Mouse (Mus musculus): Measurements from ENCODE around the gene Rbx1. TPM values are rescaled to one million over a fixed set of nuclear protein-coding genes. Genes with fewer than 3 reads are reported as not detected.
A peak's percentile ranks its signal among the peaks of the same experiment; 100 is the strongest.

Gene Rbx1
- total and polyA plus RNA-seq, 2 experiments from 2014 or later, result 122 to 446 TPM

- Histone ChIP-seq H3K27me3 (ENCODE audit: insufficient read depth, low read length) (no peaks in the 10 kb centered on the region), H3K4me3 (ENCODE audit: low read length) (no peak overlapping the region), H3K9ac (replicated peaks; ENCODE audit: low read length) (no peak overlapping the region), H3K4me2 (ENCODE audit: low read depth, low read length) (no peak overlapping the region), H3K27ac (no peak overlapping the region), H3K36me3 (ENCODE audit: insufficient read depth, low read length) (peaks cover 12% of the 10 kb centered on the region; the same call in 1 of the 2 replicates), H3K9me3 (ENCODE audit: low read length) (no peaks in the 10 kb centered on the region), H3K4me1 (ENCODE audit: insufficient read depth, low read length) (no peaks in the 10 kb centered on the region)
- 84% methylated on average over 2 of the region's 2 CpGs for WGBS
- DNase-seq (ENCODE audit: low spot score) (no peak), ATAC-seq (no peak)
- no peak for TF ChIP-seq CTCF (IDR thresholded peaks at IDR 0.05; ENCODE audit: low read depth)
These were observed 38.1 kb upstream of the Rbx1 start for GRCm38 (mm10) chr15:81427947-81428346.

DNA sequence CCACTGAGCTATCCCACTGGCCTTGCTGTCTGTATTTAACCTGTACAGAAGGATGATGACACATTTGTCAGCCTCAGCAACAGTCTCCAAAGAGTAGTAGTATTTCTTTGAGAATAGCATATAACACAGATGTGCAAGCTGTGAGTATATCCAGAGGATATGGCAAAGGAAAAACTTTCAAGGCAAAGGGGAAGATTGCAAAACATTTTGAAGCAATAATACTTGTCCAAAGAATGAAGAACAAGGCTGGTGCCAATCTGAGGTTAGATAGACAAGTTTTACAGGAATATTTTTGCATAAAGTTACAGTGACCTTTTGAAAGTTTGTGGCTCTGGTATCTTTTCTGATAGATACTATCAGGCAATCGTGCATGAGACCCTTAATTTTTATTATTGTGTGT is 34.9 kb upstream of the Rbx1 start:
- no peaks in the 10 kb centered on the region for H3K9me3 ChIP-seq (ENCODE audit: low read length)
- no peak overlapping the region for H3K4me3 ChIP-seq (ENCODE audit: low read length)
- WGBS, result 94% methylated on average over 1 of the region's 1 CpGs

GRCm38 (mm10) chr15:81438345-81438744 is 27.8 kb upstream of the Rbx1 start:
- H3K36me3 ChIP-seq (ENCODE audit: insufficient read depth, low read length), result peaks cover 12% of the 10 kb centered on the region
- no peak for TF ChIP-seq CTCF (IDR thresholded peaks at IDR 0.05; ENCODE audit: low read depth)
- DNase-seq (ENCODE audit: low spot score) (no peak), ATAC-seq (no peak)
- no peak overlapping the region for H3K4me3 ChIP-seq (ENCODE audit: low read length)
- no peak overlapping the region for H3K27ac ChIP-seq
- H3K4me1 ChIP-seq (ENCODE audit: insufficient read depth, low read length), result no peaks in the 10 kb centered on the region
- WGBS, result 97% methylated on average over 1 of the region's 1 CpGs
- no peak overlapping the region for H3K9ac ChIP-seq (replicated peaks; ENCODE audit: low read length)
- H3K4me2 ChIP-seq (ENCODE audit: low read depth, low read length), result no peak overlapping the region
- no peaks in the 10 kb centered on the region for H3K9me3 ChIP-seq (ENCODE audit: low read length)
- H3K27me3 ChIP-seq (ENCODE audit: insufficient read depth, low read length), result no peaks in the 10 kb centered on the region

More for the DNA sequence above, 34.9 kb upstream of the Rbx1 start:
- no peaks in the 10 kb centered on the region for H3K4me1 ChIP-seq (ENCODE audit: insufficient read depth, low read length)
- H3K4me2 ChIP-seq (ENCODE audit: low read depth, low read length), result no peak overlapping the region
- no peak overlapping the region for H3K27ac ChIP-seq
- ATAC-seq (no peak), DNase-seq (ENCODE audit: low spot score) (no peak)
- peaks cover 12% of the 10 kb centered on the region; the same call in 1 of the 2 replicates for H3K36me3 ChIP-seq (ENCODE audit: insufficient read depth, low read length)
- no peak overlapping the region for H3K9ac ChIP-seq (replicated peaks; ENCODE audit: low read length)
- H3K27me3 ChIP-seq (ENCODE audit: insufficient read depth, low read length), result no peaks in the 10 kb centered on the region
- no peak for TF ChIP-seq CTCF (IDR thresholded peaks at IDR 0.05; ENCODE audit: low read depth)

GRCm38 (mm10) chr15:81439236-81439635 is 26.9 kb upstream of the Rbx1 start:
- no peak overlapping the region for H3K9ac ChIP-seq (replicated peaks; ENCODE audit: low read length)
- no peaks in the 10 kb centered on the region for H3K27me3 ChIP-seq (ENCODE audit: insufficient read depth, low read length)
- no peak for ATAC-seq
- no peak overlapping the region for H3K27ac ChIP-seq
- no peaks in the 10 kb centered on the region for H3K4me1 ChIP-seq (ENCODE audit: insufficient read depth, low read length)
- H3K4me3 ChIP-seq (ENCODE audit: low read length), result no peak overlapping the region
- TF ChIP-seq CTCF (IDR thresholded peaks at IDR 0.05; ENCODE audit: low read depth), result no peak
- no peak for DNase-seq (ENCODE audit: low spot score)
- no peaks in the 10 kb centered on the region for H3K9me3 ChIP-seq (ENCODE audit: low read length)
- H3K4me2 ChIP-seq (ENCODE audit: low read depth, low read length), result no peak overlapping the region
- peaks cover 12% of the 10 kb centered on the region for H3K36me3 ChIP-seq (ENCODE audit: insufficient read depth, low read length)

- Histone ChIP-seq H3K4me1 (ENCODE audit: insufficient read depth, low read length) (no peaks in the 10 kb centered on the region), H3K4me3 (ENCODE audit: low read length) (no peak overlapping the region), H3K4me2 (ENCODE audit: low read depth, low read length) (no peak overlapping the region), H3K27me3 (ENCODE audit: insufficient read depth, low read length) (no peaks in the 10 kb centered on the region), H3K9ac (replicated peaks; ENCODE audit: low read length) (no peak overlapping the region), H3K36me3 (ENCODE audit: insufficient read depth, low read length) (peaks cover 18% of the 10 kb centered on the region), H3K9me3 (ENCODE audit: low read length) (no peaks in the 10 kb centered on the region), H3K27ac (no peak overlapping the region)
- TF ChIP-seq CTCF (IDR thresholded peaks at IDR 0.05; ENCODE audit: low read depth), result peak; percentile 87
- ATAC-seq (peak; percentile 63; the same call in 1 of the 2 replicates), DNase-seq (ENCODE audit: low spot score) (peak; percentile 86)
- WGBS, result 43% methylated on average over 3 of the region's 3 CpGs
These were observed 17.6 kb upstream of the Rbx1 start for GRCm38 (mm10) chr15:81448463-81448862.

DNA sequence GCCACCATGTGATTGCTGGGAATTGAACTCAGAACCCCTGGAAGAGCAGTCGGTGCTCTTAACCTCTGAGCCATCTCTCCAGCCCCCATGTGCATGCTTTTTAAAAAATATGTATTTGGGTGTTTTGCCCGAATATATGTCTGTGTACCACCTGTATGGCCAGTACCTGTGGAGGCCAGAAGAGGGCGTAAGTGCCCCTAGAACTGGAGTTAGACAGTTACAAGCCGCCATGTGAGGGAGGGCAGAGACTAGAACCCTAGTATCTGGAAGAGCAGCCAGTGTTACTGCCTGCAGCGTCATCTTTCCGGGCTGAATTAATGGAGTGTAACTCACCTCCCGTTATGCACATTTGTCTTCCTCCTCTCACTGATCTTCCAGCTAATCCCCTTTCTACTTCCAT is 4.6 kb upstream of the Rbx1 start:
- TF ChIP-seq CTCF (IDR thresholded peaks at IDR 0.05; ENCODE audit: low read depth), result peak; percentile 16
- H3K27me3 ChIP-seq (ENCODE audit: insufficient read depth, low read length), result no peaks in the 10 kb centered on the region
- H3K9ac ChIP-seq (replicated peaks; ENCODE audit: low read length), result no peak overlapping the region
- H3K36me3 ChIP-seq (ENCODE audit: insufficient read depth, low read length), result peaks cover 2% of the 10 kb centered on the region; the same call in 1 of the 2 replicates
- no peak overlapping the region for H3K4me3 ChIP-seq (ENCODE audit: low read length)
- no peaks in the 10 kb centered on the region for H3K9me3 ChIP-seq (ENCODE audit: low read length)
- H3K4me1 ChIP-seq (ENCODE audit: insufficient read depth, low read length), result no peaks in the 10 kb centered on the region
- H3K4me2 ChIP-seq (ENCODE audit: low read depth, low read length), result no peak overlapping the region
- WGBS, result 83% methylated on average over 7 of the region's 7 CpGs
- DNase-seq (ENCODE audit: low spot score) (no peak), ATAC-seq (no peak)
- no peak overlapping the region for H3K27ac ChIP-seq

DNA sequence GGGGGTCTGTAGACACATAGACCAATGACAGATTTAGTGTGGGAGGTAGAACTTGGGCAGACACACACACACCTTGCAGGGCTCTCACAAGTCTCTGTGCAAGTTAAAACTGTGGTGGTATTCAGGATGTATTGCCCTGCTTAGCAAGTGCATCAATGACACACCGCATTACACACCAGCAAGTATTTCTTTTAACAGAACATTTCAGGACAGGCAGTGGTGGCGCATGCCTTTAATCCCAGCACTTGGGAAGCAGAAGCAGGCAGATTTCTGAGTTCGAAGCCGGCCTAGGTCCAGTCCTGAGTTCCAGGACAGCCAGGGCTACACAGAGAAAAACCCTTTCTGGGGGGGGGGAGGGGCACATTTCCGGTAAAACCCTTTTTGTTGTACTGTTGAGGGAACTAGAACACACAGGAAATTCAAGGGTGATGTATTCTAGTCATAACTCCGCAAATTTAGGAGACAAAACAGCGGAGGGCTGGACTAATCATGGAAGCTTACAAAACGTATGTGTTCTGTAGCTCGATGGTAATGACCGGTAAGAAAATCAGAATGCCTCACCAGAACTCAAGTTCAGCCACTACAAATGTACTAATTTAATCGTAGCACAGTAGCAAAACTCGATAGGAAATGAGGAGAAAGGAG is 958 bp upstream of the Rbx1 start:
- peak overlapping the region; percentile 68; the same call in 1 of the 2 replicates for H3K9ac ChIP-seq (replicated peaks; ENCODE audit: low read length)
- peak overlapping the region; percentile 90 for H3K27ac ChIP-seq
- 76% methylated on average over 12 of the region's 12 CpGs for WGBS
- TF ChIP-seq CTCF (IDR thresholded peaks at IDR 0.05; ENCODE audit: low read depth), result no peak
- H3K4me3 ChIP-seq (ENCODE audit: low read length), result peak overlapping the region; percentile 49
- no peak for ATAC-seq
- peak overlapping the region; percentile 65 for H3K4me2 ChIP-seq (ENCODE audit: low read depth, low read length)
- no peaks in the 10 kb centered on the region for H3K27me3 ChIP-seq (ENCODE audit: insufficient read depth, low read length)
- no peak for DNase-seq (ENCODE audit: low spot score)
- no peaks in the 10 kb centered on the region for H3K36me3 ChIP-seq (ENCODE audit: insufficient read depth, low read length)
- no peaks in the 10 kb centered on the region for H3K9me3 ChIP-seq (ENCODE audit: low read length)
- peaks cover 10% of the 10 kb centered on the region; the same call in 1 of the 2 replicates for H3K4me1 ChIP-seq (ENCODE audit: insufficient read depth, low read length)
